Mouse (Mus musculus) G1E (cell line): ENCODE data around the gene Procr.

Experiments
- CTCF ChIP-seq: IDR thresholded peaks from 2 replicates; pipeline ENCODE4 v1.5.1; 2012; ENCODE audit warnings: low read depth, low read length, inconsistent platforms, mixed read lengths
- GATA1 ChIP-seq: IDR thresholded peaks from 2 replicates; pipeline ENCODE4 v1.6.1; 2012; ENCODE audit warnings: borderline replicate concordance, low read length, inconsistent platforms, mixed read lengths
- POLR2AphosphoS5 ChIP-seq: IDR thresholded peaks from 2 replicates; pipeline ENCODE4 v1.6.1; 2012; ENCODE audit warnings: low read depth, low read length, inconsistent platforms; ENCODE audit not compliant: insufficient replicate concordance
- TAL1 ChIP-seq: conservative IDR thresholded peaks from 2 replicates; pipeline ENCODE4 v1.6.1; 2012; ENCODE audit warnings: low read depth, low read length, inconsistent platforms, mixed read lengths

- TF ChIP-seq GATA1 (no peak), CTCF (no peak), TAL1 (no peak), POLR2AphosphoS5 (no peak)
These were observed 47.7 kb downstream of the Procr start for GRCm38 (mm10) chr2:155798613-155799012.
